Mouse (Mus musculus): ENCODE measurements around the gene Degs2. TPM values are rescaled to one million over a fixed set of nuclear protein-coding genes. Genes with fewer than 3 reads are reported as not detected.

Degs2 gene
- not detected for total RNA-seq (2023)

DNA sequence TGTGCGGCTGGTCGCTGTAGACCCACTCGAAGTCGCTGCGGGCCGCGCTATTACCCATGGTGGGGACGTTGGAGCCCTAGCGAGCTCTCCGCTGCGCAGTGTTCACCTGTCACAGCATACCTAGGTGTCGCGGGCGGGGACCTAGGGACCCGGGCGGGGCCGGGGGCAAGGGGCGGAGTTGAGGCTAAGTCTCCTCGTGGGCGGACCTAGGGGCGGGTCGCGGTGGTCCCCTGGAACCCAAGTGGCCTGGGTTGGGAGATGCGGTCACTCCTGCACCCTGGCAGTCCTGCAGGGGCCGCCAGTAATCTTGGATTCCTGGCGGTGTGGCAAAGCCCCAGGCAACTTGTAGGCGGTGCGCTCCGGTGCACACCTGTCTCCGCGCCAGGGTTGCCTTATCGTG lies at the start of gene Degs2:
Degs2 (minus strand) TSS at position 131 of the 400 bp plus-strand sequence.

Other genes with a start within 250 kb of the Degs2 start
- 754 TPM for gene Evl, start 147.6 kb downstream of the Degs2 start, total RNA-seq (2023)
- gene Yy1, start 90.7 kb upstream of the Degs2 start, total RNA-seq (2023): 84.9 TPM
- gene Slc25a29, start 133.6 kb upstream of the Degs2 start, total RNA-seq (2023): 8.8 TPM
- gene Slc25a47, start 133.7 kb upstream of the Degs2 start, total RNA-seq (2023): 3.0 TPM
- 6.7 TPM for gene Wdr25, start 191.3 kb upstream of the Degs2 start, total RNA-seq (2023)
- gene Wars, start 191.9 kb upstream of the Degs2 start, total RNA-seq (2023): 31.2 TPM